Mouse (Mus musculus) ES-Bruce4 (cell line): Measurements from ENCODE around the gene H1f0. TPM values are rescaled to one million over a fixed set of nuclear protein-coding genes. Genes with fewer than 3 reads are reported as not detected.
A peak's percentile ranks its signal among the peaks of the same experiment; 100 is the strongest.

ENCODE experiments used
- H3K27ac ChIP-seq: 2 replicates; pipeline ENCODE4 v1.5.1; 2012; ENCODE audit warnings: low read length, inconsistent platforms; ENCODE audit not compliant: insufficient read depth
- H3K27me3 ChIP-seq: 2 replicates; pipeline ENCODE4 v1.6.1; 2012; ENCODE audit warnings: mild to moderate bottlenecking, low read length, inconsistent platforms; ENCODE audit not compliant: control insufficient read depth, poor library complexity, insufficient read depth, severe bottlenecking
- H3K36me3 ChIP-seq: 2 replicates; pipeline ENCODE4 v1.6.1; 2012; ENCODE audit warnings: inconsistent platforms, mild to moderate bottlenecking, low read length, moderate library complexity; ENCODE audit not compliant: control insufficient read depth, poor library complexity, insufficient read depth, severe bottlenecking
- H3K4me1 ChIP-seq: one replicate; pipeline ENCODE4 v1.8.1; 2011; ENCODE audit warnings: low read length; ENCODE audit not compliant: control insufficient read depth, insufficient read depth
- H3K4me3 ChIP-seq: 2 replicates; pipeline ENCODE4 v1.5.1; 2011; ENCODE audit warnings: low read depth, mild to moderate bottlenecking, low read length
- H3K9ac ChIP-seq: 2 replicates; pipeline ENCODE4 v1.6.1; 2012; ENCODE audit warnings: low read depth, mild to moderate bottlenecking, inconsistent platforms; ENCODE audit not compliant: poor library complexity, severe bottlenecking
- H3K9me3 ChIP-seq: replicated peaks from 2 replicates; pipeline ENCODE4 v1.6.1; 2012; ENCODE audit warnings: mild to moderate bottlenecking, low read length, inconsistent platforms; ENCODE audit not compliant: control insufficient read depth, poor library complexity, insufficient read depth, severe bottlenecking
- CTCF ChIP-seq: IDR thresholded peaks from one replicate; pipeline ENCODE4 v1.8.1; 2011; ENCODE audit warnings: low read depth, low read length
- EP300 ChIP-seq: IDR thresholded peaks from 2 replicates; pipeline ENCODE4 v1.6.1; 2011; ENCODE audit warnings: low read depth, low read length; ENCODE audit not compliant: insufficient read depth
- POLR2A ChIP-seq: IDR thresholded peaks from one replicate; pipeline ENCODE4 v1.8.1; 2011; ENCODE audit warnings: low read length; ENCODE audit not compliant: insufficient read depth
- polyA plus RNA-seq: library from polyadenylated mRNA; stranded (reverse); fragments of >200 nt; gene quantifications from 2 replicates; pipeline ENCODE4 v1.2.4, GENCODE M21; 2011; ENCODE audit warnings: low read depth; ENCODE audit not compliant: missing spikeins, insufficient read depth, insufficient read length

Gene H1f0
- polyA plus RNA-seq, 1 experiment: 59.8 TPM

DNA sequence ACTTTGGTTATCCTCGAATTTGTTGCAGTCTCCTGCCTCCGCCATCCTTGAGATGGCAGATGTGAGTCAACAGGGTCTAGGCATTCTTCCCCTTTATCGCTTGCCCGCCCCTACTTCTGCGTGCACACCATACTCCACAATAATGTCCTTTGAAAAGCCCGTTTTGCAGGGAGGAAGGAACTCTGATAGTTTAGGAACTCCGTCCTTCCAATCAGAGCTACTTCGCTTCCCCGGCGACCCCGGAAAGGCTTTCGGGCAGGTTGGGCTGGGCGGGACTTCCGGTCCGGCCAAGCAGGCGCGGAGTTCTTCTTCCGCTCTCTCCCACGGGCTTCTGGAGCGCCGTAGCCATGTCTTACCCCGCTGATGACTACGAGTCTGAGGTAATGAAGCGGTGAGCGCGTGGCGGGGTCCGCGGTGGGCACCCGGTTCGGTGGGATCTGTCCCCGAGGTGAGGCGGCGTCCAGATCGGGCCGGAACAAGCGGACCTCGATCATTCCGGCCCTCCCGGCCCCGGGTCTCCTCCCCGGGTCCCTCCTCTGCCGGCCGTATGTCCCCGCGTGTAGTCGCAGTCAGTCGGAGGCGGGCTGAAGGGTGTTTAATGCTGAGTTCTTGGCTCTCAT lies 46.8 kb downstream of the H1f0 start, which contains the start of gene Eif3l:
Gene Eif3l (plus strand): TSS at position 267 of the 620 bp plus-strand sequence.
- peak within 1 kb of the TSS; percentile 95 for H3K4me3 ChIP-seq
- peaks cover 4% of the 10 kb centered on the region for H3K4me1 ChIP-seq
- no peaks in the 10 kb centered on the region for H3K9me3 ChIP-seq
- H3K27ac ChIP-seq: peak within 1 kb of the TSS; percentile 92
- H3K9ac ChIP-seq: peak within 1 kb of the TSS; percentile 84
- H3K36me3 ChIP-seq: peaks cover 37% of the 10 kb centered on the region
- TF ChIP-seq EP300: no peak
- no peak for TF ChIP-seq CTCF
- TF ChIP-seq POLR2A: no peak
- H3K27me3 ChIP-seq: no peaks in the 10 kb centered on the region

- Histone ChIP-seq H3K27ac (peak overlapping the region; percentile 35), H3K9me3 (no peaks in the 10 kb centered on the region), H3K9ac (peak overlapping the region; percentile 84), H3K27me3 (no peaks in the 10 kb centered on the region), H3K4me1 (peaks cover 4% of the 10 kb centered on the region), H3K4me3 (peak overlapping the region; percentile 95), H3K36me3 (peaks cover 41% of the 10 kb centered on the region)
- TF ChIP-seq POLR2A: no peak
- no peak for TF ChIP-seq EP300
- no peak for TF ChIP-seq CTCF
Observed at GRCm38 (mm10) chr15:79075658-79076365, 47.6 kb downstream of the H1f0 start.

GRCm38 (mm10) chr15:79079567-79079966 lies 51.3 kb downstream of the H1f0 start:
- peak overlapping the region; percentile 15 for H3K27ac ChIP-seq
- H3K4me3 ChIP-seq: 0 out of 2 replicates have a peak overlapping the region, but pooled peaks have one; percentile 19
- H3K9ac ChIP-seq: no peak overlapping the region
- TF ChIP-seq EP300 (no peak), POLR2A (no peak), CTCF (no peak)
- H3K4me1 ChIP-seq: peaks cover 4% of the 10 kb centered on the region
- H3K36me3 ChIP-seq: peaks cover 79% of the 10 kb centered on the region
- no peaks in the 10 kb centered on the region for H3K9me3 ChIP-seq
- H3K27me3 ChIP-seq: no peaks in the 10 kb centered on the region

Other genes with a start within 250 kb of the H1f0 start
- gene Card10, start 225.4 kb upstream of the H1f0 start, polyA plus RNA-seq: 19.6 and 21.5 TPM in 2 replicates
- 9.2 and 10.5 TPM in 2 replicates for gene Cdc42ep1, start 185.8 kb upstream of the H1f0 start, polyA plus RNA-seq
- 2.4 TPM in 1 of 2 replicates, not detected in the other for gene Lgals2, start 172.9 kb upstream of the H1f0 start, polyA plus RNA-seq
- gene Gga1, start 151.3 kb upstream of the H1f0 start, polyA plus RNA-seq: 25.8 and 29.3 TPM in 2 replicates
- not detected in 2 replicates for gene Gm49510, start 128.8 kb upstream of the H1f0 start, polyA plus RNA-seq
- 26.8 and 41.7 TPM in 2 replicates for gene Sh3bp1, start 128.7 kb upstream of the H1f0 start, polyA plus RNA-seq
- gene Pdxp, start 114.5 kb upstream of the H1f0 start, polyA plus RNA-seq: 22.8 and 28.0 TPM in 2 replicates
- gene Lgals1, start 101.7 kb upstream of the H1f0 start, polyA plus RNA-seq: 225 and 232 TPM in 2 replicates
- gene Nol12, start 93.5 kb upstream of the H1f0 start, polyA plus RNA-seq: 42.3 and 45.1 TPM in 2 replicates
- gene Triobp, start 80.7 kb upstream of the H1f0 start, polyA plus RNA-seq: 49.5 and 57.1 TPM in 2 replicates
- gene Galr3, start 13.4 kb downstream of the H1f0 start, polyA plus RNA-seq: not detected in 2 replicates
- gene Ankrd54, start 34.4 kb downstream of the H1f0 start, polyA plus RNA-seq: 16.6 and 18.2 TPM in 2 replicates
- 598 and 608 TPM in 2 replicates for gene Eif3l, start 46.7 kb downstream of the H1f0 start, polyA plus RNA-seq
- gene Micall1, start 80.4 kb downstream of the H1f0 start, polyA plus RNA-seq: 12.4 and 13.4 TPM in 2 replicates
- gene Polr2f, start 112.6 kb downstream of the H1f0 start, polyA plus RNA-seq: 162 and 166 TPM in 2 replicates
- 1.4 TPM in 2 replicates for gene 1700088E04Rik, start 112.8 kb downstream of the H1f0 start, polyA plus RNA-seq
- gene Sox10, start 136.8 kb downstream of the H1f0 start, polyA plus RNA-seq: 0.43 and 1.4 TPM in 2 replicates
- gene Pick1, start 200.7 kb downstream of the H1f0 start, polyA plus RNA-seq: 47.8 and 48.0 TPM in 2 replicates
- gene Gm49486, start 200.9 kb downstream of the H1f0 start, polyA plus RNA-seq: 1.0 TPM in 2 replicates
- not detected in 2 replicates for gene Slc16a8, start 226.3 kb downstream of the H1f0 start, polyA plus RNA-seq